Mouse (Mus musculus) cerebellum, adult 11 months (tissue): ENCODE measurements around the gene Fhl5.
"Not testable (repeated sequence)": the region's sequence is repeated elsewhere in the genome, so short reads cannot be mapped to it uniquely, and the experiment has no call there.

Experiments
- DNase-seq: peaks from one replicate; pipeline ENCODE4 v3.0.0; 2022

Gene Fhl5

DNA sequence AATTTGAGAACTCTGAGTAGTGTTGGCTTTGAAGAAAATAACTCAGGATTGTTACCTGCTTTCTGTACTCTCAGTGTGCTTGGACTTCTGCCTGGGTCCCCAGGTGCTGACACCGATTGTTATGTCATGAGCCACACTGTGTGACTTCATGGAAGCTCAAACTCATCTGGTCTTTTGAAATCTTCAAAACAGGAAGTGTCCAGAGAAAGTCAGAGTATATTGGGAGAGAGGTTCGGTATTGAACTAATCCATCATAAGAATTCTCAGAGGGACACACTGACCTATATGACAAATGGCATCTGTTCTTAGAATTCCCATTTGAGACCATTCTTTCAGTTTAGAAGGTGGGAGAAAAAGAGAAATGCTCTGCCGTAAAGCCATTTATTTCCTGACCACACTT, at the start of gene Fhl5:
TSS of gene Fhl5 (minus strand) at position 101 of the 400 bp plus-strand sequence.
- no peak for DNase-seq

DNA sequence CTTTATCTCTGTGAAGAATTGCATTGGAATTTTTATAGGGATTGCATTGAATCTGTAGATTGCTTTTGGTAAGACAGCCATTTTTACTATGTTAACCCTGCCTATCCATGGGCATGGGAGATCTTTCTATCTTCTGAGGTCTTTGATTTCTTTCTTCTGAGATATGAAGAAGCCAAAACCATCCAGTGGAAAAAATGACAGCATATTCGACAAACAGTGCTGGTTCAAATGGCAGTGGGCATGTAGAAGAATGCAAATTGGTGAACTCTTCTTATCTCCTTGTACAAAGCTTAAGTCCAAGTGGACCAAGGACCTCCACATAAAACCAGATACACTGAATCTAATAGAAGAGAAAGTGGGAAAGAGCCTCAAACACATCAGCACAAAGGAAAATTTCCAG, 42.3 kb upstream of the Fhl5 start:
- not testable (repeated sequence) for DNase-seq

DNA sequence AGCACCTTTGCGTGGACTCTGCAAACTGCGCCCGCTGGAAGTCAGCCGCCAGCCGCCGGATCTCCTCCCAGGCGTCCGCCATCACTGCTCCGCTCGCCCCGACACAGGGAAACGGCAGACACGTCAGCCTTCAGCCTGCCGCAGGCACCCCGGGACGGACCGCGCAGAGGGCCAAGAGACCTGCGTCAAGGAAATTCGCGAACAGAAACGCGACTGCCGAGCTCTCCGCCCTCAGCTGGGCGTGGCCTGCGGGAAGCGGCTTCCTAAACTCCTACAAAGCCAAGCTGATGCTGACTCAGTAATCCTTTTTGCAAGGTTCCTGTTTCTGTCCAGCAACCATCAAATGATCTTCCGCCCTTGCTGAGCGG, 39.0 kb upstream of the Fhl5 start, which contains the start of gene Ufl1:
TSS of gene Ufl1 (minus strand) at position 151 of the 368 bp plus-strand sequence.
- DNase-seq, result peak; percentile 96

DNA sequence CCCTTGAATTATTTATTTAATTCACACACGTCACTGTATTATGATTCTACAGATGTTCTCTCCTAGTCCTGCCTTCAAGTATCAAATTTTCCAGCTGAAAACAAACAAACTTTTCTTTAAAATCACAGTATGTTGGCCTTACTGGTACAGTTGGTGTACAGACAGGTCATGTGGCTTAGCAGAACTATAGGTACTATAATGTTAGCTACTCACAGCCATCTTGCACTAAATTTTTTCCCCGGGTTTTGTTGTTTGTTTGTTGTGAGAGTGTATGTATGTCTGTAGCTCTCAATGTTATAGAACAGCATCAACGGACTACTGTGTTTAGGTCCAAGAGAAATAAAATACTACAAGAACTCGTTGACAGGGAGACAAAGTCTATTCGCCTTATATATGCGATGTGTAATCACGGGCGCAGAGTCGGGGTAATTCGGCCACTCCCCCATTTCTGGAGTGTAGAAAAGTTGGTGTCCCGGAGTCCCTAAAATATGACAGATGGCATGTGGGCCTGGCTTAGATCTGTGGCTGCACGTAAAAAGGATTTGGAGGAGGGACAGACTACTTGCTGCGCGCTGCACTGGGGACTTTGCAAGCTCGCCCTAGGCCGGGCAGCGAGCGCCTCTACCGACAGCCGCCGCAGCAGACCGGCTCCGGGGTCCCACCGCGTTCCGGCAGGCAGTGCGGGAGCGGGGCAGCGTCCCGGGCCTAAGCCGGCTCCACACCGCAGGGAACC, 38.4 kb upstream of the Fhl5 start:
- DNase-seq, result no peak

DNA sequence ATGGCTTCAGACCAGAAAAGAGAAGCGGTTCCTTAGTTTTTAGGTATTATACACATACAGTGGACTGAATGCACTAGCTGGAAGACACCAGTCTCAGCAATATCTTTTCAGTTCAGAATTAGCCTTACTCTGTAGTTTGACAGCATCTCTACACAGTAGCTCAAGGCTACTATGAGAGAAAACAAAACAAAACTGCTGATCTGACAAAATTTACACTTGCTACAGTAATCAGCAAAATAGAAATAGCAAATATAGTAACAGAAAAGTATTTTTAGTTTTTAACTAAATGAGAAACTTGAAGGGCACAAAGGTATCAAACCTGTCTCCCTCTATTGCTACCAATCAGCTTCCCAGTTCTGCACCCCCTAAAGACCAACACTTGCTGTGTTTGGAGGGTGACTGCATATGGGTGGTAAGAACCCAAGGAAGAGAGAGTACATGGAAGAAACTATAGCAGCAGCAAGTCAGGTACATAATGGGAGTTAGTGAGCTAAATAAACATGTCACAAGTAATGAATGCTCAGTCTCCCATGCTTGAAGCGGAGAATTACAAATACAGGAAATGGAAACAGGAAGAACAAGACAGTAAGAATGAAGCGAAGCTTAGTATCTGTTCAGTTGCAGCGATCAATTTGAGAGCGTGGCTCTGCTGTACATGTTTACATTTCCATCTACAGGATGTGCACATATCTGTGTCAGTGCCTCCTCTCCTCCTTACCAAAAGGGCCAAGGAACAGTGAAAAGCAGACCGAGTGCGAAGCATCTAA, 30.4 kb upstream of the Fhl5 start:
- no peak for DNase-seq

DNA sequence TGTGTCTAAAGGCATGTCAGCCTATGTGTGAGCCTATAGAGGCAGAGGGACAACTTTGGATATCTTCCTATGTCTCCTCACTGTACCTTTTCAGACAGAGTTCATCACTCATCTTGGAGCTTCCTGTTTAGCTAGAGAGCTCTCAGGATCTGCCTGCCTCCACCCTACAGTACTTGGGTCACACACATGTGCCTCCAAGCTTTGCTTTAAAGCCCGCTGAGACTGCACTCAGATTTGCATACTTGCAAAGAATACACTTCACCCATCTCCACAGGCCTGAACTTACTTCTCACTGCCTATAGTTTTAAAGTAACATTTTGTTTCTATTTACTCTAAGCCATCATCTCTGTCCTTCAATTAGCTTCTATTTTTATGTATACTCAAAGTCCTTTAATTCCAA, 29.2 kb upstream of the Fhl5 start:
- DNase-seq, result no peak

DNA sequence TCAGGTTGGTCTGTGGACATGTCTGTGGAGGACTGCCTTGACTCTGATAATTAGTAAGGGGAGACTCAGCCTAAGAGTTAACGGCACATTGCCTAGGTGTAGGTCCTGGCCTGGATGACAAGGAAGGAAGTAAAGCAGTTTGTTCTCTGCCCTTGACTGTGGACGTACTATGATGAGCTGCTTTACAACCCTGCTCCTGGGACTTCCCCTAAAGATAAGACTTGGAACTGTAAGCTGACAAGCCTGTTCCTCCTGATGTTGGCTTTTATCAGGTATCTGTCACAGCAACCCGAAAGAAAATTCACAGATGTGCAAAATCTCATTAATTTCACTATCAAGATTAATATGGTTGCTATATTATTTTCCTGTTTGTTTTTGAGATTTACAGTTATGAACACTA, 24.5 kb upstream of the Fhl5 start:
- DNase-seq, result no peak

DNA sequence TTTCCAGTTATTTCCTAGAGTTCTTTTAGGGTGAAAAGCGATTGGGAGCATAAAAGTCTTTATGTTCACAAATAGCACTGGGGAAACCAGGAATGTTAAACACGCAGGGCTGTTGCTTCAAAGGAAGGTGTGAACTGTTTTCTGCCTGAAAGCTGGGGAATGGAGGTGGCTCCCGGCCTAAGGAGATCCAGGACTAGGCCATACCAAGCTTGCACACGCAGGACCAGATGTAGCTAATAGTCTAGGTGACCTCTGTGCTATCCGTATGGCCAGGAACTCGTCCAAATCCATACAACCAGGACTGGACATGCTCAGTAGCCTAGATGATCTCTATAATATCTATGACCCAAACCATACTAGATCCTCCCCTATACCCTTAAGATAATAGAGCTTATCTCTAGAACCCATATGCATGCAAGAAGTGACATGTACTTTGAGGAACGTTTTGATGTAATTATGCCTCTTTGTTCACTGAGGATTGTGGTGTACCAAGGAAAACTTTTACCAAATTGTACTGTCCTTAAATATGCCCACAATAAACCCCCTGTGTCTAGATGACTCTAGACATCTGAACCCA, 15.2 kb upstream of the Fhl5 start:
- DNase-seq, result no peak

DNA sequence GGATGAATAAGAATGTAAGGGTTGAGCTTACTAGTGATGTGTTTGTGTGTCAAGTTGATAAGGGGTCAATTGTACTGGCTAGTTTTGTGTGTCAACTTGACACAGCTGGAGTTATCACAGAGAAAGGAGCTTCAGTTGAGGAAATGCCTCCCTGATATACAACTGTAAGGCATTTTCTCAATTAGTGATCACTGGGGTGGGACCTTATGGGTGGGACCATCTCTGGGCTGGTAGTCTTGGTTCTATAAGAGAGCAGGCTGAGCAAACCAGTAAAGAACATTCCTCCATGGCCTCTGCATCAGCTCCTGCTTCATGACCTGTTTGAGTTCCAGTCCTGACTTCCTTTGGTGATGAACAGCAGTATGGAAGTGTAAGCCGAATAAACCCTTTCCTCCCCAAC, 7.0 kb downstream of the Fhl5 start:
- not testable (repeated sequence) for DNase-seq

DNA sequence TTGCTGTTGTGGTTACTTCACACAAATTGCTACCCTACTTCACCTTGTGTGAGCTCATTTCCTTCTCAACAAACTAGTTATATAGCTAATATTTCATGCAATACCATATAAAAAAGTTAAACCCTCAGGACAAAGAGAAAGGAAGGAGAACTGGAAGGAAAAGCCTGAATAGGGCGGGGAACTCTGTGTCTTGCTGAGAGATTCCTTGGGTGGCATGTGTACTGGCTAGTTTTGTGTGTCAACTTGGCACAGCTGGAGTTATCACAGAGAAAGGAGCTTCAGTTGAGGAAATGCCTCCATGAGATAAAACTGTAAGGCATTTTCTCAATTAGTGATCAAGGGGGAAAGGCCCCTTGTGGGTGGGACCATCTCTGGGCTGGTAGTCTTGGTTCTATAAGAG, 8.9 kb downstream of the Fhl5 start:
- DNase-seq, result not testable (repeated sequence)

DNA sequence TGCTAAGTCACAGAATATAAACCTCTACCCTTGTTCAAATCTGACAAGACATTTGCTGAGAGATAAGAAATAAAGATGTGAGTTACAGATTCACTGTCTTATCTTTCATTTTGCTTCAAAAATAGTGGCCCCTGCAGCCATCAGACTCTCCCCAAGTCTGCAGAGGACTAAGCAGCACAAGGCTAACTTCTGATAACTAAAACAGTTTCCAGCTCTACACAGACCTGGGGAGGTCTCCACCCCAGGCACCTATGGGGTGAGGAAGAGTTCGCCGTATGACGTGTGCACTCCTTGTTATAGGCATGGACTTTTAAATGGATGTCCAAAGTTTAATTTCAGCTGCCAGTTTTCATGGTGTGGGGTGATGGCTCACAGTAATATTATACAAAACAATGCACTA, 10.1 kb downstream of the Fhl5 start:
- no peak for DNase-seq

DNA sequence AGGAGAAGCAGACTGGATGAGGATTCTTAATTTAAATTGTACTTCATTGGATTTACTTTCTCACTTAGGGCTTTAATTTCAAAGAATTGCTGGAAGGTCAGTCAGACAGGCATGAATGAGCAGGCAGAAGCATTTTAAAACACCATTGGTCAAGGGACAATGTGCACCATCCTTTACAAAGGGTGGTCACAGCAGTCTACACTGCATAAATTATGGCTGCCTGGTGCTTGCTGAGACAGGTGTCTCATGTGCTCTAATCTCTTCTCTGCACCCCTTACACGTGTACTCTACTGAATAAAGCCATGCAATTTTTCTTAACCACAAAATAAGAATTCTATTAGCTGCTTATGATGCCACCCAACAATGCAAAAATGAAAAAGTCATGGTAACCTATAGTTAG, 15.1 kb downstream of the Fhl5 start:
- no peak for DNase-seq

DNA sequence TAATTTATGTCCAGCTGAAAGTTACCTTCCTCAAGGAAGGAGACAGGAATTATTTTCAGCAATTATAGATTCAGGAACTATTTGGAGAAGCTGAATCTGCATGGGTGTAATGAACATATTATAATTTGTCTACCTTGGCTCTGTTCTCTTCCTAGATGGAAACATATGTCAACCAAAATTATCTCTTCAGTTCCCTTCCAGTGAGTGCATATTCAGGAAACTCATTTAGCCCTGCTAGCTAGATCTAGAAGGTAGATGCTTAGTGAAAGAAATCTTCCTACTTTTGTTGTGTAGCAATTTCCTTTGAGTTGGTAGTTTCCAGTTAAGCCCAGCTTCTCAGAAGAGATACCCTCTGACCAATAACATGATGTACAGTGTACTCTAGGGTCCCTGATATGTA, 20.7 kb downstream of the Fhl5 start:
- no peak for DNase-seq

DNA sequence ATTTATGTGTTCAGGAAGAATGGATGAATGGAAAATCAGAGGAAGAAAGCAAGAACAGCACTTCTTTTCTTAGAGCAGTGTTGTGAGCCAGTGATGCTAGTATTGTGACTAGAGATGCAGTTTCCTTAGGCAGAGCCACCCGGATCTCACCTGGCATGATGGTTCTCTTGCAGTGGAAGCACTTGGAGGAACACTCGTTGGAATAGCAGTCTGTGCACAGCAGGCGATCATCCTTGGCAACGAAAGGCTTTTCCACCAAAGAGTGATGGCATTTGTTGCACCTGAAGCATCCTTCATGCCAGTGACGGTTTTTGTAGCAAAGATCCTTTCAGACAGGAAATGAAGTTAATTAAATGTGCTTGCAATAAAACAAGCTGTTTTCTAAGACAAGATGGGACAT, 29.2 kb downstream of the Fhl5 start:
- DNase-seq, result no peak

DNA sequence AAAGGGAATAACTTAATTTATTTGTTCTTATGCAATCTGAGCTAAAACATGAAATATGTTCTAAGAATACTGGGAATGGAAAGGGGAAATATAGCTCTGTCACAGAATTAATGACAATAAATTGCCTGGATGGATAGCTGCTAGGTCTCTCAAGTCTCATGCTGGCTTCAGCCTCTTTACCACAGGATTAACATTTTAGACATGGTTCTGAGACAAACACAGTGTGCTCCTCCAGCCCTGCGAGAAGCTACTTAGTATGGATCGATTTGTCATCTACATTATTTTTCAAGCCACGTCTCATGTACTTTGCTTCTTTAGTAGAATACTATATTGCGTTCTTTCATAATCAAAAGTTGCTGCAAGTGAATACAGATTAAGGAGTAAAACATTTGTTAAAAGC, 36.5 kb downstream of the Fhl5 start:
- DNase-seq, result no peak

DNA sequence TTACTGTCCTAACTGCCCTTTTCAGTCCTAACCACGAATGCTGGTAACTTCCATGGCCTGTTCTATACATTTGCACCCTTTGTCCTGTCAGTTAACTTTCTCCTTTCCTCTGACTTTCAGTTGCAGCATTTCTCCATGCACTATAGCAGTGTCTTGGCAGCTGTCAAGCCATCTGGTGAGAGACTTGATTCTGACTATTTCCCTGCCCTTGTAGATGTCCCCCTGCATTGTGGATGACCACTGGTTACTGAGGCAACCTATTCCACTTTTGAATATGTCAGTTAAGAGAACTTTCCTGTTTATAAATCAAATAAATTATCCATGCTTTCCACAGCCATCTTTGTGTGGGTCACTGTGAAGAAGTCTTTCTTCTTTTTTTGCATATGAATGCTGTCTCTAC, 45.4 kb downstream of the Fhl5 start:
- no peak for DNase-seq

DNA sequence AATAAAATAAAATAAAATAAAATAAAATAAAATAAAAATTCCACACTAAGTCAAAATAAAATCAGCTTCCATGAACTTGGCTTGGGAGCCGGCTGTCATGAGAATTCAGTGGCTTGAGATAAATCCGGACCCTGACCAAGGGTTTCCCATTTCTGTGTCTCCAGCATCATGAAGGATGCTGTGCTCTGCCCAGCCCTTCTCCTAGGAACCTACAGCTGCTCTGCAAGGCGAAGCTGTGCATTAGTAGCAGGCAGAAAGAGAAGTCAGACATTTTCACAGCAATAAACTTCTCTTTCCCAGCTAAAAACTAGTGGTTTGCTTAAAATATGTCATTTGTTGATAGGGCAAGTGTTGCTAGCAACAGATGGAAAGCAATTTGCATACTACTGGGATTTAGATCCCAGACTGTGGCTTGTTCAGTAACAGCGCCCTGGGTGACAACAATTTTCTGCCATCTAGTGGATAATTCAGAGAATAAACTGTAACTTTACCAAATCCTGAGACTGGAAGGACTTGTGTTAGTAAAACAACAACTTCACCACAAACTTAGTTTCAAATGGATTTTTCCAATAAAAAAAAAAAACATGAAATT, 63.0 kb downstream of the Fhl5 start:
- DNase-seq, result no peak
